Mouse (Mus musculus) megakaryocyte, embryonic 14.5 days (primary cell): Measurements from ENCODE around the gene Arhgef3.

Source experiments
- FLI1 ChIP-seq: IDR thresholded peaks from 2 replicates; pipeline ENCODE4 v1.6.1; 2012; ENCODE audit warnings: low read length, inconsistent platforms, mixed read lengths
- GATA1 ChIP-seq: IDR thresholded peaks from 3 replicates; pipeline ENCODE4 v1.6.1; 2012; ENCODE audit warnings: mixed read lengths, low read length, inconsistent platforms, borderline replicate concordance

GRCm38 (mm10) chr14:27357139-27357538 lies 242.4 kb downstream of the Arhgef3 start:
- no peak for TF ChIP-seq GATA1
- no peak for TF ChIP-seq FLI1
